Mouse (Mus musculus): ENCODE results near the gene Samhd1. TPM values are rescaled to one million over a fixed set of nuclear protein-coding genes. Genes with fewer than 3 reads are reported as not detected.

The Samhd1 gene
- total and polyA plus RNA-seq, 2 experiments from 2014 or later, result 13.0 to 22.6 TPM

DNA sequence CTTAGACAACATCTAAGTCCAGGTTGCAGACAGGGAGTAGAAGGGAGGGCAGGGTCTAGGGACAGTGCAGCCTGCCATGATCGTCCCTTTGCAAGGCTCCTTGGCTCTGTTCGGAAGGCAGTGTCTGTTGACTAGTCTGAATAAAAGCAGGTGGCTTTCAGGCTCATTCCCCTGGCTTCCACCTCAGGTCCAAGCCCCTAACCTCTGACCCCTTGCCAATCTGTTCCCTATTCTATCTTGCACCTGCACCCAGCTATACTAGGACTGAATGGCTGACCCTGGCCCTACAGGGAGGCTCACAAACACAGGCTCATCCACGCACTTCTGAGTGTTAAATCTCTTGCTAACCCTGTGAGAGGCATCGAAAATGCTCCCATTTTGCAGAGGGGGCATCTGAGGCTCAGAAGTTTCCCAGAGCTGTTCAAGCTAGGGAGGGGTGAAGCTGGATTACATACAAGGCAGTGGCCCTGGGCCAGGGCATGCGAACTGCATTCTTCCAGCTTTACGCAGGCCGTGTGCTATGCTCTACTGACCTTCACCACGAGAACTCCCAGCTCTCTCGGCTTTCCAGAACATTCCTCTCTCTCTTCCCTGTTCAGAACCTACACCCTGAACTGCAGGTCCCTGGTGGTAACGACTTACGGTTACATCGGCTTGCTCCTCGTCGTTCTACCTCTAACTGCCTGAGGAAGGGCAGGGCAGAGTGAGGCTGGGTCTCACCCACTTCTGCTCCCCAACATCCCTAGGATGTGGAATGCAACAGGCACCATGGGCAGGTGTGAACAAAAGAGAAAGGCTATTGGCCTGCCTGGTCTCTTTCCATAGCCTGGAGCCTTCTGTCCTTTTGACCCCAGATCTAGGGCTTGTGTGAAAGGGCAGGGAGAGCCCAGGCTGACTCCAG is 69.8 kb downstream of the Samhd1 start:
- Histone ChIP-seq H3K27ac (ENCODE audit: low read depth) (peak overlapping the region; percentile 91), H3K9ac (replicated peaks; ENCODE audit: low read depth, low read length) (no peak overlapping the region), H3K4me1 (ENCODE audit: control insufficient read depth, insufficient read depth) (peaks cover 68% of the 10 kb centered on the region), H3K4me2 (ENCODE audit: low read depth, low read length) (peak overlapping the region; percentile 26), H3K27me3 (ENCODE audit: control insufficient read depth, insufficient read depth, low read length) (no peaks in the 10 kb centered on the region), H3K9me3 (replicated peaks; ENCODE audit: control insufficient read depth, low read length) (no peaks in the 10 kb centered on the region), H3K36me3 (replicated peaks; ENCODE audit: control insufficient read depth, insufficient read depth, low read length) (peaks cover 3% of the 10 kb centered on the region), H3K4me3 (ENCODE audit: low read depth, low read length) (no peak overlapping the region)
- TF ChIP-seq CTCF (IDR thresholded peaks at IDR 0.05; ENCODE audit: low read depth) (no peak), EP300 (IDR thresholded peaks at IDR 0.05; ENCODE audit: low read depth) (no peak)
- peak; percentile 74 for ATAC-seq (ENCODE audit: insufficient read depth, low read depth)
- 45% methylated on average over 14 of the region's 14 CpGs for WGBS
- peak; percentile 83 for DNase-seq (ENCODE audit: low spot score)

DNA sequence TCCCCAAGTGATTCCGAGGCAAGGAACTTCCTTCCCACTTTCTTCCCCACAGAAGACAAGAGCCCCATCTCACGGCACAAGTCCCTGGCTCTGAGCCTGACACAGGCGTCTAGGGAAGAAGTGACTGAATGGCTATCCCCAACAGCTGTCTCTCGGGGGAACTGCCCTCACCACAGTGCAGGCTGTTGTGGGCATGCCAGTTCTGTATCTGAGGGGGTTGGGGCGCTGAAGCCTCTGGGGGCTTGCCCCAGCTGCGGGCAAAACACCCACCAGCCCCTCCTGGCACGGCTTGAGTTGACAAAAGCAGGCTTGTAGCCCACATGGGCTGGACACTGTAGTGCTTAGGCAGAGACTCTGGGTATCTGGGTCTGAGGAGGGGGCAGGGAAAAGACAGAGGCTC is 70.9 kb downstream of the Samhd1 start:
- Histone ChIP-seq H3K4me3 (ENCODE audit: low read depth, low read length) (no peak overlapping the region), H3K27ac (ENCODE audit: low read depth) (peak overlapping the region; percentile 91), H3K9ac (replicated peaks; ENCODE audit: low read depth, low read length) (no peak overlapping the region), H3K4me1 (ENCODE audit: control insufficient read depth, insufficient read depth) (peaks cover 57% of the 10 kb centered on the region), H3K9me3 (replicated peaks; ENCODE audit: control insufficient read depth, low read length) (no peaks in the 10 kb centered on the region), H3K36me3 (replicated peaks; ENCODE audit: control insufficient read depth, insufficient read depth, low read length) (peaks cover 14% of the 10 kb centered on the region), H3K27me3 (ENCODE audit: control insufficient read depth, insufficient read depth, low read length) (no peaks in the 10 kb centered on the region), H3K4me2 (ENCODE audit: low read depth, low read length) (no peak overlapping the region)
- TF ChIP-seq EP300 (IDR thresholded peaks at IDR 0.05; ENCODE audit: low read depth) (no peak), CTCF (IDR thresholded peaks at IDR 0.05; ENCODE audit: low read depth) (no peak)
- DNase-seq (ENCODE audit: low spot score) (no peak), ATAC-seq (ENCODE audit: insufficient read depth, low read depth) (no peak)
- WGBS, result 52% methylated on average over 7 of the region's 7 CpGs

DNA sequence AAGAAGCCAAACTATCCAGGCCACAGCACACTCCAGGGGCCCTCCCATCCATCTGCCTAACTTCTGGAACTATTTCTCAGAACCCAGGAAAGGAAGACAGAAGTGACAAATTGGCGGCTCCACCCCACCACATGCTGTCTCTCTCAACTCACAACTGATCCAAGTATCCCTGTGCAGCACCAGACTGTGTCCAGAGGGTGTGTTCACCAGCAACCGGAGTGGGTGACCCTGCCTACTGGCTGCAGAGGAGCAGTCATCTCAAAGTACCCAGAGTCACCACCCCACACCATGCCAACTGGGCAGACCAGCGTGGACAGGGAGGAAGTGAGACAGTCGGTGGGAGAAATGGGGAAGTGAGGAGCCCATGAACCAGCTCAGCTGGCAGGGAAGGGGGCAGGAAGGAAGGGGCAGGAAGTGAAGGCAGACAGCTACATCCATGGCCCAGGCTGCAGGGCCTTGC is 71.8 kb downstream of the Samhd1 start:
- ATAC-seq (ENCODE audit: insufficient read depth, low read depth) (no peak), DNase-seq (ENCODE audit: low spot score) (no peak)
- Histone ChIP-seq H3K9ac (replicated peaks; ENCODE audit: low read depth, low read length) (no peak overlapping the region), H3K36me3 (replicated peaks; ENCODE audit: control insufficient read depth, insufficient read depth, low read length) (peaks cover 16% of the 10 kb centered on the region), H3K9me3 (replicated peaks; ENCODE audit: control insufficient read depth, low read length) (no peaks in the 10 kb centered on the region), H3K4me2 (ENCODE audit: low read depth, low read length) (no peak overlapping the region), H3K27me3 (ENCODE audit: control insufficient read depth, insufficient read depth, low read length) (no peaks in the 10 kb centered on the region), H3K4me1 (ENCODE audit: control insufficient read depth, insufficient read depth) (peaks cover 50% of the 10 kb centered on the region), H3K4me3 (ENCODE audit: low read depth, low read length) (no peak overlapping the region), H3K27ac (ENCODE audit: low read depth) (peak overlapping the region; percentile 91; the same call in 1 of the 2 replicates)
- 38% methylated on average over 4 of the region's 4 CpGs for WGBS
- TF ChIP-seq CTCF (IDR thresholded peaks at IDR 0.05; ENCODE audit: low read depth), result no peak
- no peak for TF ChIP-seq EP300 (IDR thresholded peaks at IDR 0.05; ENCODE audit: low read depth)

DNA sequence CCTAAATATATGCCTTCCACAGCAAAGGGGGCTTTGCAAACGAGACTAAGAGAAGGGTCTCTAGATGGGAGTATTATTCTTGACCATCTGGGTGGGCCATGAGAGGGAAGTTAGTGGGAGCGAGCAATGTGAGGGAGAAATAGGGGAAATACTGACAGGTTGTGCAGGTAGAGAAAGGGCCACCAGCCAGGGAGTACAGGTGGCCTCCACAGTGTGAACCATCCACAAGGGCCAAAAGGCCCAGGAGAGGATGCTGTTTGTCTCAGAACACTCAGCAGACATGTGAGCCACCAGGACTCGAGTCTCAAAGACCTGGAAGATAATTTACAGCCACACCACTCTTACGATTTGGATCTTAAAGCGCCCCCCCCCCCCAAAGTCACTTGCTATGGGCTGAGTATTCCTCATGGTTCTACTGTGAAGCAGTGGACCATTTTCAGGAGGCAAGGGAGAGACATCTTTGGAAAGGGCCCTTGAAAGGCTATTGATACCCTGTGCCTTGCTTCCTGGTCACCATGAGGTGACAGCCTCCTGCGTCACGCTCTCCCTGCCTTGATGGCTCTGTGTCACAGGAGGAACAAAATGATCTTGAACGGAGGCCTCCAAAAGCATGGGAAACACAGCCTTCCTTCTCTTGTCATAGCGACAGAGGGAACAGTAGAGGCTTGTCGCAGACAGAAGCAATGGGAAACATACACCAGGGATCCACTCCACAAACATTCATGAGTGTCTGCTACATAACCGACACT is 74.3 kb downstream of the Samhd1 start:
- TF ChIP-seq EP300 (IDR thresholded peaks at IDR 0.05; ENCODE audit: low read depth) (no peak), CTCF (IDR thresholded peaks at IDR 0.05; ENCODE audit: low read depth) (no peak)
- H3K4me3 ChIP-seq (ENCODE audit: low read depth, low read length), result no peak overlapping the region
- peaks cover 31% of the 10 kb centered on the region for H3K4me1 ChIP-seq (ENCODE audit: control insufficient read depth, insufficient read depth)

DNA sequence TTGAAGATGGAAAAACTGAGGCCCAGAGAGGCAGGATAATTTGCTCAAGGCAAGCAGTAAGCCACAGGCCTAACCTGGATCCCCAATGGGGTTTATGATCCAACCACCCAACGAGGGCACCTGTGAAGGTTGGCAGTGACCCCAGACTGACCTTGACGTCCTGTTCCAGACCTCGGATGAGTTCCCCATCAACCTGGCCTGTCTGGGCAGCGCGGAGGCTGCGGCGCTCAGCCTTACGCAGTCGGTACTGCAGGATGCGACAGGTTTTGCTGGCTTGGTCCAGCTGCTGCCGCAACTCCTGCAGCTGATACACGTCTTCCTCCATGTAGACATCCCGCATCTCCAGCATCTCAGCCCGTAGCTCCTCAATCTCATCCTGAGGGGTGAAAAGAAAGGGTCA is 75.0 kb downstream of the Samhd1 start:
- TF ChIP-seq CTCF (IDR thresholded peaks at IDR 0.05; ENCODE audit: low read depth) (no peak), EP300 (IDR thresholded peaks at IDR 0.05; ENCODE audit: low read depth) (no peak)
- peaks cover 19% of the 10 kb centered on the region for H3K36me3 ChIP-seq (replicated peaks; ENCODE audit: control insufficient read depth, insufficient read depth, low read length)
- 93% methylated on average over 14 of the region's 14 CpGs for WGBS
- H3K27ac ChIP-seq (ENCODE audit: low read depth), result no peak overlapping the region
- no peak for DNase-seq (ENCODE audit: low spot score)
- no peak overlapping the region for H3K4me3 ChIP-seq (ENCODE audit: low read depth, low read length)
- no peak overlapping the region for H3K9ac ChIP-seq (replicated peaks; ENCODE audit: low read depth, low read length)
- no peak overlapping the region for H3K4me2 ChIP-seq (ENCODE audit: low read depth, low read length)
- H3K9me3 ChIP-seq (replicated peaks; ENCODE audit: control insufficient read depth, low read length), result no peaks in the 10 kb centered on the region
- no peak for ATAC-seq (ENCODE audit: insufficient read depth, low read depth)
- H3K27me3 ChIP-seq (ENCODE audit: control insufficient read depth, insufficient read depth, low read length), result no peaks in the 10 kb centered on the region
- peaks cover 26% of the 10 kb centered on the region for H3K4me1 ChIP-seq (ENCODE audit: control insufficient read depth, insufficient read depth)

More for the DNA sequence above, 74.3 kb downstream of the Samhd1 start:
- Histone ChIP-seq H3K27ac (ENCODE audit: low read depth) (no peak overlapping the region), H3K36me3 (replicated peaks; ENCODE audit: control insufficient read depth, insufficient read depth, low read length) (peaks cover 19% of the 10 kb centered on the region), H3K9ac (replicated peaks; ENCODE audit: low read depth, low read length) (no peak overlapping the region), H3K9me3 (replicated peaks; ENCODE audit: control insufficient read depth, low read length) (no peaks in the 10 kb centered on the region), H3K27me3 (ENCODE audit: control insufficient read depth, insufficient read depth, low read length) (no peaks in the 10 kb centered on the region), H3K4me2 (ENCODE audit: low read depth, low read length) (no peak overlapping the region)
- no peak for ATAC-seq (ENCODE audit: insufficient read depth, low read depth)
- 90% methylated on average over 11 of the region's 11 CpGs for WGBS
- DNase-seq (ENCODE audit: low spot score), result no peak

Measured in heart, postnatal 0 days (tissue).